Mouse (Mus musculus): Measurements from ENCODE around the gene Gm21954.

GRCm38 (mm10) chr3:55451877-55452276 is 20.1 kb downstream of the Gm21954 start:
- no peak for TF ChIP-seq POLR2A (IDR thresholded peaks at IDR 0.05; ENCODE audit: extremely low read depth, insufficient read depth, low read length)
- TF ChIP-seq CTCF (IDR thresholded peaks at IDR 0.05; ENCODE audit: low read depth, low read length): no peak
